Mouse (Mus musculus): ENCODE data around the gene Farp1.

DNA sequence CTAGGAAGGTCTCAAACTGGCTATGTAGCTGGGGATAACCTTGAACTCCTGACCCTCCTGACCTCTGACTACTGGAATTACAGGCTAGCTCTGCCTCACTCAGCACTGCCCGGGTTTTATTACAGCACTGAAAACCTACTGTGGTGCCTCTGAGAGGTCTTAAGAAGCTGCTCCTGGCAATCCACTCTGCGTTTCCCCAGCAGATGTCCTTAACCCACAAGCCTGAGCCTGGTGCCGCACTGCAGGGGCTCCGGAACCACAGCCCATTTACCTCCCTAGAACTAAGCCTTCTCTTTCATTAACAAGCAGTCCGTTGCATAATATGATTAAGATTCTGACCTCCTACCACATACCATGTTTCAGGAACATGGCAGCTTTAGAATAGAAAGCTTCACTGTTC, 281.1 kb downstream of the Farp1 start:
- no peak for TF ChIP-seq CTCF (IDR thresholded peaks at IDR 0.05)
- TF ChIP-seq POLR2A (IDR thresholded peaks at IDR 0.05; ENCODE audit: insufficient read depth, low read depth, low read length) = no peak
- no peak for TF ChIP-seq EP300 (IDR thresholded peaks at IDR 0.05; ENCODE audit: insufficient read depth, low read depth, low read length)

Measured in heart, adult 2 months (tissue).